Mouse (Mus musculus): Measurements from ENCODE around the gene Stard5.

Gene Stard5

GRCm38 (mm10) chr7:83633856-83634255, 2.1 kb downstream of the Stard5 start:
- no peak for DNase-seq (ENCODE audit: low spot score)

GRCm38 (mm10) chr7:83635726-83636125, 4.0 kb downstream of the Stard5 start:
- DNase-seq (ENCODE audit: low spot score): no peak

- no peak for DNase-seq (ENCODE audit: low spot score)
Observed at GRCm38 (mm10) chr7:83636425-83636824, 4.7 kb downstream of the Stard5 start.

- DNase-seq (ENCODE audit: low spot score): no peak
Observed at GRCm38 (mm10) chr7:83637781-83638583, 6.2 kb downstream of the Stard5 start.

GRCm38 (mm10) chr7:83639084-83639483, 7.3 kb downstream of the Stard5 start:
- no peak for DNase-seq (ENCODE audit: low spot score)

GRCm38 (mm10) chr7:83640581-83640980, 8.8 kb downstream of the Stard5 start:
- DNase-seq (ENCODE audit: low spot score): no peak

- DNase-seq (ENCODE audit: low spot score): no peak
Observed at GRCm38 (mm10) chr7:83641163-83641562, 9.4 kb downstream of the Stard5 start.

GRCm38 (mm10) chr7:83643581-83643980, 11.8 kb downstream of the Stard5 start:
- no peak for DNase-seq (ENCODE audit: low spot score)

GRCm38 (mm10) chr7:83644761-83645160, 13.0 kb downstream of the Stard5 start:
- DNase-seq (ENCODE audit: low spot score): no peak

- DNase-seq (ENCODE audit: low spot score): no peak
Observed at GRCm38 (mm10) chr7:83645476-83645875, 13.7 kb downstream of the Stard5 start.

GRCm38 (mm10) chr7:83648807-83649206, 17.0 kb downstream of the Stard5 start:
- no peak for DNase-seq (ENCODE audit: low spot score)

- DNase-seq (ENCODE audit: low spot score): no peak
Observed at GRCm38 (mm10) chr7:83650638-83651037, 18.9 kb downstream of the Stard5 start.

- no peak for DNase-seq (ENCODE audit: low spot score)
Observed at GRCm38 (mm10) chr7:83652498-83652897, 20.7 kb downstream of the Stard5 start.

- DNase-seq (ENCODE audit: low spot score): no peak
Observed at GRCm38 (mm10) chr7:83653605-83654051, 21.9 kb downstream of the Stard5 start.

- DNase-seq (ENCODE audit: low spot score): no peak
Observed at GRCm38 (mm10) chr7:83654196-83654595, 22.4 kb downstream of the Stard5 start.

- DNase-seq (ENCODE audit: low spot score): no peak
Observed at GRCm38 (mm10) chr7:83654938-83655630, 23.3 kb downstream of the Stard5 start.

GRCm38 (mm10) chr7:83658716-83659115, 27.0 kb downstream of the Stard5 start:
- DNase-seq (ENCODE audit: low spot score): no peak

- DNase-seq (ENCODE audit: low spot score): no peak
Observed at GRCm38 (mm10) chr7:83659159-83660065, 27.7 kb downstream of the Stard5 start.

- DNase-seq (ENCODE audit: low spot score): no peak
Observed at GRCm38 (mm10) chr7:83660273-83660691, 28.5 kb downstream of the Stard5 start.

- DNase-seq (ENCODE audit: low spot score): no peak
Observed at GRCm38 (mm10) chr7:83661031-83661430, 29.3 kb downstream of the Stard5 start.

- DNase-seq (ENCODE audit: low spot score): no peak
Observed at GRCm38 (mm10) chr7:83661763-83662162, 30.0 kb downstream of the Stard5 start.

- DNase-seq (ENCODE audit: low spot score): no peak
Observed at GRCm38 (mm10) chr7:83662711-83663375, 31.1 kb downstream of the Stard5 start.

Measured in testis, postnatal 10 days (tissue).